In genomic region chr15:100307438-100308096, GRCm38 (mm10) we compare ENCODE assay signal across 12 mouse cellular contexts. TPM values are rescaled to one million over a fixed set of nuclear protein-coding genes. Genes with fewer than 3 reads are reported as not detected.
DNase-seq lines count a peak whose midpoint lies in the region; ATAC-seq and TF ChIP-seq lines count a peak whose summit lies in the region.
"Not testable (repeated sequence)": the region's sequence is repeated elsewhere in the genome, so short reads cannot be mapped to it uniquely, and the experiment has no call there.
"Had no signal": no experiment of that assay in that cellular context is flagged by ENCODE, and none has a peak within 500 bp of the region (broad histone marks: within the 10 kb centered on the region; RNA-seq: fewer than 3 reads in every experiment).

No protein-coding gene starts in this region.

- H3K9ac ChIP-seq in intestine, embryonic 14.5 days (ENCODE audit: low read length); limb, embryonic 11.5 days (ENCODE audit: low read length): not testable (repeated sequence)

- H3K27ac ChIP-seq in intestine, embryonic 14.5 days (ENCODE audit: low read depth); limb, embryonic 11.5 days (replicated peaks; ENCODE audit: low read depth, low read length); spleen, adult 2 months (ENCODE audit: insufficient read depth, low read length): not testable (repeated sequence)

- 46% methylated on average over 10 of the region's 11 CpGs for WGBS in intestine, embryonic 14.5 days
- 41% methylated on average over 11 of the region's 11 CpGs for WGBS in limb, embryonic 11.5 days
- 22% methylated on average over 11 of the region's 11 CpGs for whole genome bisulfite sequencing in spleen, adult 2 months

- TF ChIP-seq CTCF in spleen, adult 2 months (IDR thresholded peaks at IDR 0.05; ENCODE audit: extremely low read depth, insufficient read depth, insufficient read length, insufficient replicate concordance), result not testable (repeated sequence)

- H3K4me2 ChIP-seq in intestine, embryonic 14.5 days (ENCODE audit: low read length); limb, embryonic 11.5 days (ENCODE audit: low read depth, severe bottlenecking): not testable (repeated sequence)

- 0 out of 2 replicates have a peak, but pooled peaks have one; percentile 42 for ATAC-seq in intestine, embryonic 14.5 days (replicated peaks; ENCODE audit: low FRiP score, low TSS enrichment, low read depth)
- ATAC-seq in limb, embryonic 11.5 days (ENCODE audit: insufficient number of reproducible peaks, low FRiP score, low TSS enrichment, low read depth), result not testable (repeated sequence)
- peak; percentile 34; the same call in 1 of the 2 replicates for ATAC-seq in megakaryocyte progenitor cell, adult 5-6 weeks (replicated peaks; ENCODE audit: poor library complexity)

- not testable (repeated sequence) for H3K4me3 ChIP-seq in intestine, embryonic 14.5 days (ENCODE audit: low read depth, low read length); limb, embryonic 11.5 days (ENCODE audit: low read depth, low read length); spleen, adult 2 months (ENCODE audit: extremely low read depth, insufficient read depth, insufficient read length)

- H3K4me1 ChIP-seq in intestine, embryonic 14.5 days (replicated peaks; ENCODE audit: control insufficient read depth, insufficient read depth, low read length); limb, embryonic 11.5 days (ENCODE audit: control insufficient read depth, insufficient read depth, low read length); spleen, adult 2 months (ENCODE audit: control insufficient read depth, insufficient read depth, insufficient read length): not testable (repeated sequence)

- DNase-seq in 416B (ENCODE audit: low read depth), result peak; percentile 87
- DNase-seq in adrenal gland, postnatal 14 days, result peak; percentile 49
- peak; percentile 39 to 66 for DNase-seq in cerebellum, postnatal 25 days
- DNase-seq in gastrocnemius, adult 18-20 months (ENCODE audit: low spot score), result peak; percentile 48
- not testable (repeated sequence) for DNase-seq in intestine, embryonic 14.5 days (ENCODE audit: low spot score)
- peak; percentile 44 for DNase-seq in limb, embryonic 11.5 days (ENCODE audit: low spot score)
- peak; percentile 19 to 33 for DNase-seq in spleen, adult 2 months (ENCODE audit: low read depth in 1 of 2, low spot score in 2 of 2)

- H3K9me3 ChIP-seq in intestine, embryonic 14.5 days (ENCODE audit: control insufficient read depth, low read length); limb, embryonic 11.5 days (ENCODE audit: control insufficient read depth, low read length): not testable (repeated sequence)

- not testable (repeated sequence) for TF ChIP-seq POLR2A in spleen, adult 2 months (IDR thresholded peaks at IDR 0.05; ENCODE audit: low read depth, low read length)

- H3K27me3 ChIP-seq in intestine, embryonic 14.5 days (replicated peaks; ENCODE audit: control insufficient read depth, insufficient read depth, low read length); limb, embryonic 11.5 days (ENCODE audit: control insufficient read depth, insufficient read depth, low read length); spleen, adult 2 months (ENCODE audit: control insufficient read depth, insufficient read depth, low read length): not testable (repeated sequence)

- H3K36me3 ChIP-seq in intestine, embryonic 14.5 days (ENCODE audit: control insufficient read depth, insufficient read depth, low read length); limb, embryonic 11.5 days (ENCODE audit: control insufficient read depth, insufficient read depth, low read length); spleen, adult 2 months (ENCODE audit: control insufficient read depth, insufficient read depth, low read length): not testable (repeated sequence)

RNA-seq across cellular contexts. Expression of gene Mettl7a1, which starts 3.6 kb away (rescaled TPM):
- 83.1 and 102 TPM in 2 replicates for total RNA-seq in adrenal gland, postnatal 14 days (2021)
- total RNA-seq in gastrocnemius, adult 18-20 months (2021), result 10 to 100 TPM; 33.7 to 34.4 TPM
- polyA plus RNA-seq in intestine, embryonic 14.5 days (2014; fragmentation: Nextera tagmentation; extraction: Ambion mirVana), result 4.1 and 4.7 TPM in 2 replicates
- 1.9 and 3.0 TPM in 2 replicates for polyA plus RNA-seq in limb, embryonic 11.5 days (2014; fragmentation: Nextera tagmentation; extraction: Ambion mirVana)
- total RNA-seq in megakaryocyte progenitor cell, adult 5-6 weeks (2015), result 15.0 and 17.7 TPM in 2 replicates
- 49.5 and 63.2 TPM in 2 replicates for total RNA-seq in megakaryocyte progenitor cell, adult 5-6 weeks (2017)
- polyA plus RNA-seq in spleen, adult 2 months (2012; rRNA removed), result 13.6 and 16.9 TPM in 2 replicates

RNA-seq across cellular contexts. Expression of gene Tmprss12, which starts 26.9 kb away (rescaled TPM):
- total RNA-seq in adrenal gland, postnatal 14 days (2021), result not detected in 2 replicates
- not detected for total RNA-seq in gastrocnemius, adult 18-20 months (2021)
- polyA plus RNA-seq in intestine, embryonic 14.5 days (2014; fragmentation: Nextera tagmentation; extraction: Ambion mirVana), result not detected in 2 replicates
- polyA plus RNA-seq in limb, embryonic 11.5 days (2014; fragmentation: Nextera tagmentation; extraction: Ambion mirVana), result not detected in 2 replicates
- not detected in 2 replicates for total RNA-seq in megakaryocyte progenitor cell, adult 5-6 weeks (2015)
- not detected in 2 replicates for total RNA-seq in megakaryocyte progenitor cell, adult 5-6 weeks (2017)
- not detected in 2 replicates for polyA plus RNA-seq in spleen, adult 2 months (2012; rRNA removed)
- total RNA-seq: heart, postnatal 25 days; left cerebral cortex, adult 8-10 months had no signal
- polyA plus RNA-seq: C2C12; midbrain, embryonic 16.5 days had no signal

RNA-seq across cellular contexts. Expression of gene Mettl7a3, which starts 27.2 kb away (rescaled TPM):
- 0.26 TPM in 1 of 2 replicates, not detected in the other for total RNA-seq in adrenal gland, postnatal 14 days (2021)
- under 1 TPM; 0.17 to 0.41 TPM for total RNA-seq in gastrocnemius, adult 18-20 months (2021)
- polyA plus RNA-seq in intestine, embryonic 14.5 days (2014; fragmentation: Nextera tagmentation; extraction: Ambion mirVana), result 0.12 TPM in 1 of 2 replicates, not detected in the other
- polyA plus RNA-seq in limb, embryonic 11.5 days (2014; fragmentation: Nextera tagmentation; extraction: Ambion mirVana), result not detected in 2 replicates
- total RNA-seq in megakaryocyte progenitor cell, adult 5-6 weeks (2015), result not detected in 2 replicates
- 0.10 TPM in 1 of 2 replicates, not detected in the other for total RNA-seq in megakaryocyte progenitor cell, adult 5-6 weeks (2017)
- polyA plus RNA-seq in spleen, adult 2 months (2012; rRNA removed), result 0.08 TPM in 1 of 2 replicates, not detected in the other
- polyA plus RNA-seq: C2C12; midbrain, embryonic 16.5 days had no signal

RNA-seq across cellular contexts. Expression of gene Methig1, which starts 45.4 kb away (rescaled TPM):
- 0.68 and 0.78 TPM in 2 replicates for total RNA-seq in adrenal gland, postnatal 14 days (2021)
- total RNA-seq in gastrocnemius, adult 18-20 months (2021), result not detected
- polyA plus RNA-seq in intestine, embryonic 14.5 days (2014; fragmentation: Nextera tagmentation; extraction: Ambion mirVana), result not detected in 2 replicates
- not detected in 2 replicates for polyA plus RNA-seq in limb, embryonic 11.5 days (2014; fragmentation: Nextera tagmentation; extraction: Ambion mirVana)
- total RNA-seq in megakaryocyte progenitor cell, adult 5-6 weeks (2015), result not detected in 2 replicates
- total RNA-seq in megakaryocyte progenitor cell, adult 5-6 weeks (2017), result not detected in 2 replicates
- polyA plus RNA-seq in spleen, adult 2 months (2012; rRNA removed), result not detected in 2 replicates
- total RNA-seq: heart, postnatal 25 days had no signal
- polyA plus RNA-seq: C2C12; midbrain, embryonic 16.5 days had no signal

RNA-seq across cellular contexts. Expression of gene Mettl7a2, which starts 45.4 kb away (rescaled TPM):
- 1.5 and 2.2 TPM in 2 replicates for total RNA-seq in adrenal gland, postnatal 14 days (2021)
- total RNA-seq in gastrocnemius, adult 18-20 months (2021), result under 1 TPM; 0.43 to 0.68 TPM
- polyA plus RNA-seq in intestine, embryonic 14.5 days (2014; fragmentation: Nextera tagmentation; extraction: Ambion mirVana), result not detected in 2 replicates
- polyA plus RNA-seq in limb, embryonic 11.5 days (2014; fragmentation: Nextera tagmentation; extraction: Ambion mirVana), result not detected in 2 replicates
- total RNA-seq in megakaryocyte progenitor cell, adult 5-6 weeks (2015), result not detected in 2 replicates
- not detected in 2 replicates for total RNA-seq in megakaryocyte progenitor cell, adult 5-6 weeks (2017)
- polyA plus RNA-seq in spleen, adult 2 months (2012; rRNA removed), result not detected in 2 replicates
- polyA plus RNA-seq: C2C12; midbrain, embryonic 16.5 days had no signal
